Mouse (Mus musculus) B cell, adult 2 months (primary cell): ENCODE data around the gene Nlk.
A peak's percentile ranks its signal among the peaks of the same experiment; 100 is the strongest.
"Not testable (repeated sequence)": the region's sequence is repeated elsewhere in the genome, so short reads cannot be mapped to it uniquely, and the experiment has no call there.

Experiments
- DNase-seq, 2 experiments: peaks; one replicate each; pipeline ENCODE4 v3.0.0; 2022

Gene Nlk

DNA sequence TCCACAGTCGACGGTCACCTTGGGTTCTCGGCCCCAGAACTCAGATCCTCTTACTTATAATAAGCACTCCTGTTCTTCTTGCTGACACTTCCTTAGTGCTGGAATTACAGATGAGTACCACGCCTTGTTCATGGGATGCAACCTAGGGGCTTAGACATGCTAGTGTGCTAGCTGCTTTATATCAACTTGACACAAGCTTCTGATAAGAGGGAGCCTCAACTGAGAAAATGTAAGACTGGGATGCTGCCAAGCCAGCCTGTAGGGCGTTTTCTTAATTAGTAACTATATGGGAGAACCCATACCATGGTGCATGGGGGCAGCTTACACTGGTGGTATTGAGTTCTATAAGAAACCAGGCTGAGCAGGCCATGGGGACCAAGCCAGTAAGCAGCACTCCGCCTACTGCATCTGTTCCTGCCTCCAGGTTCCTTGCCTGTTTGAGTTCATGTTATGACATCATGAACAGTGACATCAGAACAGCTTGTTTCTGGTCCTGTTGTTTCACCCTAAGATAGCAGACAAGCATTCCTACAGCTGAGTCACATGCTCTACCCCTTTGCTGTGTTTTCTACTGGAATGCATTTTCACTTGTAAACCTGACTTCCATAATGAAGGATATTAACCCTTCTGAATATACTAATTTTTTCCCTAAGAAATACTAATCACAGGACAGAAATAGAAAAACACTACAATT lies 102.8 kb downstream of the Nlk start:
- DNase-seq = no peak

DNA sequence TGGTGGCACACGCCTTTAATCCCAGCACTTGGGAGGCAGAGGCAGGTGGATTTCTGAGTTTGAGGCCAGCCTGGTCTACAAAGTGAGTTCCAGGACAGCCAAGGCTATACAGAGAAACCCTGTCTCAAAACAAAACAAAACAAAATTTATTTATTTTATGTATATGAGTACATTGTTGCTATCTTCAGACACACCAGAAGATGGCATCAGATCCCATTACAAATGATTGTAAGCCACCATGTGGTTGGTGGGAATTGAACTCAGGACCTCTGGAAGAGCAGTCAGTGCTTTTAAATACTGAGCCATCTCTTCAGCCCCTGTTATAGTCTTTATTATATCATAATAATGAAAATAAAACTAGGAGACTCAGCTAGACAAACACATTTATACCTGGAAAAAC lies 109.5 kb downstream of the Nlk start:
- DNase-seq = not testable (repeated sequence)

DNA sequence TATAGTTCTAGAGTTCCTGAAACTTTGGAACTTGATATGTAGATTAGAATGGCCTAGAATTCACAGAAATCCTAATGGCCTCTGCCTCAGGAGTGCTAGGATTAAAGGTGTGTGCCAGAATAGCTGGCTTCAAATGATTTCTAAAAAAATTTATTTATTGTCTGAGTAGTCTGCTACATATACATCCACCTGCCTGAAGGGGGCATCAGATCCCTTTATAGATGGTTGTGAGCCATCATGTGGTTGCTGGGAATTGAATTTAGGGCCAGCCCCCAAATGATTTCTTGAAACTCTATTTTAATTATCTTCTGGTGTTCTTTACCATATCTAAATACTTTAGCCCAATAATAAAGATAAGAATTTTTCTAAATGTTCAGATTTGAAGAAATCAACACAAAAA lies 111.1 kb downstream of the Nlk start:
- peak in 1 of 2 experiments; percentile 9 for DNase-seq

DNA sequence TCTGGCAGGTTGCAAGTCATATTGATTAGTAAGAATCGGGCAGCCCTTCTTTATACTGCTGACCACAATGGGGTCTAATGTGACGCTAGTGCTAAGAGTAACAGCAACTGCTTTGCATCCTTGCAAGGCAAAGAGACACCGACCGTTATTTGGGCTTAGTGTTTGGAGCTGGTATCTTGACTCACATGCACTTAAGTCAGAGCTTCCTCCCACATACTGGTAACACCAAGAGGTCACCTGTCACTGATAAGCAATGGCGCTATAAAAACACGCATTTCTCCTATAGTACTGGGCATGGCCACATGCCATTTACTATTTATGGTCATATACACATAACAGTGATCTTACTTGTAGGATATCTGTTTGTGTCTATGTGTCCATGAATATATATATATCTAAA lies 114.3 kb downstream of the Nlk start:
- no peak for DNase-seq

DNA sequence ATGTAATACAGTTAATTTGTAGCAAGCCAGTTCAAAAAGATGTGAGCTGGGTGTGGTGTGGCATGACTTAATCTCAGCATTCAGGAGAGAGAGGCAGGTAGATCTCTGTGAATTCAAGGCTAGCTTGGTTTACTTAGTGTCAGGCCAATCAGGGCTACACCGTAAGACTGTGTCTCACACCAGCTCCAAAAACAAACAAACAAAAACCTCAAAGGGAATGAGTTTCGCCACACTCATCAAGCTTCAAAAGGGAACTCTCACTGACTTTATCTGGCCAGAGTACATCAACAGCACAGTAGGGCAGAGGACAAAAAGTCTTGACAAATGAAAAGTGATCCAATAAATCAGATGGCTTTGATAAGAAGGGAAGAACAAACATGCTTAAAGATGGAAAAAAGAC lies 122.2 kb downstream of the Nlk start:
- no peak for DNase-seq

DNA sequence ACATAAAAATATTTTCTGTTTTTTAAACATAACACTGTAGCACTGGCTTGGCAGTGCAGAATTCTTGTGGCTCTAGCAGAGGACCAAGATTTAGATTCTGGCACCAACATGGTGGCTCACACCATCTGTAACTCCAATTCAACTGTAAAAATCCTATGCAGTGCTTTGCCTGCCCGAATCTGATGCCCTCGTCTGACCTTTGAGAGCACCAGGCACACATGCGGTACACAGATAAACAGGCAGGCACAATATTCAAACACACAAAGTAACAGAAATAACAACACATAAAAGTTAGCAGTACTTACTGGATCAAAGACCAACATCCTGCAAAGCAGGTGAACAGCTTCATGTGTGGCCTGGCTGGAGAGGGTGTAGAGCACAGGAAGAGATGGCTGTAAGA lies 122.6 kb downstream of the Nlk start:
- DNase-seq = no peak

DNA sequence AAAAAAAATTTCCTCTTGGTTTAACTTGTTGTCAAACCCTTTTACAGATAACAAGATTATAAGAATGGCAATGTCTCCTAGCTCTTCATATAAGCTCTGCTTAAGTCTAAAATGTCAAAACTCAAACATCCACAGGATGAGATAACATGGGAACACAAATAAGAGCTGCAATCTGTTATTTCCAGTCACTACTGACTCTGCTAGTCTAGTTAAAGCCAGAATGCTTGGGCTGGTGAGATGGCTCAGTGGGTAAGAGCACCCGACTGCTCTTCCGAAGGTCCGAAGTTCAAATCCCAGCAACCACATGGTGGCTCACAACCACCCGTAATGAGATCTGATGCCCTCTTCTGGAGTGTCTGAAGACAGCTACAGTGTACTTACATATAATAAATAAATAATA lies 123.1 kb downstream of the Nlk start:
- DNase-seq = not testable (repeated sequence)

DNA sequence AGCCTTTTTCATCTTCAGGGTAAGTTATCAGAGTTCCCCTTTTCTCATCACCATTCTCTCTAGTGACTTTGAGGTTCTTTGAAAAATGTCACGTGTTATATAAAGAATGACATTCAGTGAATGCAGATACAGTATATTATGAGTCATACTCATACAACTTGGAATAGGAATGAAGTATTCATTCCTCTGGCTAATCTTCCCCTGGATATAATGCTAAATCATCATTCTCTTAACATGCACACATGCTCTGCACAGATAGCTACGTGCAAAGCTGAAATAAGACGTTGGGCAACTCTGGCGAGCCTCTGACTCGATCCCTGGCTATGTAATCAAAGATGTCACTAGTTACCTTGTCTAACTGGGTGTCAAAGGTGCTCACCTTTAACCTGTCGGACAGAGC lies 125.3 kb downstream of the Nlk start:
- no peak for DNase-seq

DNA sequence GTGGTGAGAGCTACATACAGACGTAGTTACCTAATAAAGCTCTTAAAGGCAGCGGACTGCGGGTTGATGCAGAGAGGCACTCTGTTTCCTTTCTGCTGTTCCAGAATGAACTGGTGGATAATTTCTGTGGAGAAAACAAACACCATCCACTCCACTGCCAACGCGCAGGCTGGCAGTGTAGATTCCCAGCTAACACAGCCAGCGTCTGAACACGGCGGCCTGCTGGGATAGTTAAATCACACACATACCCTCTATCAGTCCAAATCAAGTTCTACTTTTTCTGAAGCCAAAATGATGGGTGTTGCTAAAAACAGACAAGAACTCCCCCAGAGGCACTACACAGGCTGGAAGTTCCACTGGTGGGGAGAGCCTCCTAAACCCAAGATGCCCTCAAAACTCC lies 125.7 kb downstream of the Nlk start:
- no peak for DNase-seq

DNA sequence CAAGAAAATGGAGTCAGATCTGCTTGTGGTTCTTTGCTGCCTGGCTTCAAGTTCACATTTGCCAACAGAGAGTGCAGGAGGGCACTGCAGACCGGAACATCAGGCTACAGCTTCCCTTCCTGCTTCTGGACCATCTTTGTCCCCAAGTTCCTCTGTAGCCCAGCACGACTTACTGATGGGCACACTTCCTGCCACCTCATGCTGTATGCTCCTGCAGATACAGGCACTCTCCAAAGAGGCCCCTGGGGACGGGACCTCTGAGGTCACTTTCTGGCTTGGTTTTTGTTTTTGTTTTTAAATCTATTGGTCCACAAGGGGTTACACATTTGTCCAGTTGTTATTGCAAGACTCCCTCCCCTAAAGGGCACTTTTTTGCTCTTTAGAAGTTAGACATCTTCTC lies 127.4 kb downstream of the Nlk start:
- DNase-seq = no peak

DNA sequence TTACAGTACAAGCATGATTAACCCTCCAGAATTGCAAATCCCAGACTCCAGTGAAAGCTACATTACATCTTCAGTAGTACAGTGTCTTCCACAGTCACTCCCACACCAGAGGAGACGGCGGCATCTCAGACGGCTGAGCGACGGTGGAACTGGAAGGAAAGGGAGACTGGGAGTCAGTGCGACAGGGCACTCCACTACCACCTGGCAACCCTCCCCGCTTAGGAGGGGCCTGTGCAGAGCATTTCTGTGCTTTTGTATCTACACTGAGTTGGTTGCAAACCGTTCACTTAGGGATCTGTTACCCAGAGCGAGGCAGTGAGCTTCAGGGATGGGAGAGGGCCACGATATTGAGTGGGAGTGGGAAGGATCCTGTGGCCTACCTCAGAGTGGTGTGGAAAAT lies 128.3 kb downstream of the Nlk start:
- no peak for DNase-seq

DNA sequence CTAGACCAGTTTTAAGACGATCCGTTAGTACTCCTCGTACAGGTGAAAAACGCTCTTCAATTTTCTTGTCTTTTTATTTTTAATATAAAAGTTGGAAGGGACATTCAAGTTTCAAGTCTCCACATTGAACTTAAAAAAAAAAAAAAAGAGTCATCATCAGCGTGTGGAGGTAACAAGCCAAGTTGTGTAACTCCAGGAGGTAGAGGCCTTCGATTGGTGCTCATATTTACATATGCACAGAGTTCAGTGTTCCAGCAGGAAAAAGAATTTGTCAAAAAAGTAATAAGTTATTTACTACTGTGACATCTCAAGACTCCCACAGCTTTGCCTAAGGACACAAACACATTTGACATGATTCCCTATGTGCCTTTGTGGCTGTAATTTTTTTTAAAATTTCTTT lies 129.6 kb downstream of the Nlk start:
- no peak for DNase-seq

DNA sequence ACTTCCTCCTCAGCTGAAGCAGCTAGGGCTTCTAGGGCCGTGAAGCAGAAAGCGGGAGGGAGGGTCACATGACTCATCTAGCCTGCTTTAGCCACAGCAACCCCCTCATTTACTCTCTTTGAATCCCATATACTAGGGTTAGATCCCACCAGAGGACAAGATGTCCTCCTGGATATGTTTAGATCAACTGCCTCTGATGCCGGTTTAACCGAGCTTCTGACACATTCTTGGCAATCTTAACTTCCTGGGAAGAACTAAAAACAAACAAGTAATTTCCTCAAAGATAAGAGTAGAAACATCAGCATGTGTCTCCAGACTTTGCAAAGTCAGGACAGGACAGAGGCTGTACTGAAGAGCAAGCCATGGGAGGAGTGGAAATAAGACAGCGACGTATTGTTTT lies 130.4 kb downstream of the Nlk start:
- no peak for DNase-seq

DNA sequence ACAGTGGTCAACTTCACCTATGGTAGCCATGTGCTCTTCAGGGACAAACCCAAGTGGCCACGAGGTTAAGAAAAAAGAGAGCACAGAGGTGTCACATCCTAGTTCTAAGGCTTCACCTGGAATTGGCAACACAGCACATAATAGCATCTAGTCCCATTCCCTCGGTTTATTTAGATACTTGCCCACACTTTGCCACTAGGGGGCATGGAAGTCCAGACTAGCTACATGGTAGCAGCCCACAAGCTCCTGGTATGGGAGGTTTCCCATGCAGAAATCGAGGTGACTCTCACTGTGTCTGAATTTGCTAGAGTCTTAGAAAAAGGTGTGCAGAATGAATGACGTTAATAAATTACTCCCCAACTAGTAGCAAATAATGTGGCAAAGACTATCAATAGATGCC lies 136.7 kb downstream of the Nlk start:
- DNase-seq = peak; percentile 60 to 66

DNA sequence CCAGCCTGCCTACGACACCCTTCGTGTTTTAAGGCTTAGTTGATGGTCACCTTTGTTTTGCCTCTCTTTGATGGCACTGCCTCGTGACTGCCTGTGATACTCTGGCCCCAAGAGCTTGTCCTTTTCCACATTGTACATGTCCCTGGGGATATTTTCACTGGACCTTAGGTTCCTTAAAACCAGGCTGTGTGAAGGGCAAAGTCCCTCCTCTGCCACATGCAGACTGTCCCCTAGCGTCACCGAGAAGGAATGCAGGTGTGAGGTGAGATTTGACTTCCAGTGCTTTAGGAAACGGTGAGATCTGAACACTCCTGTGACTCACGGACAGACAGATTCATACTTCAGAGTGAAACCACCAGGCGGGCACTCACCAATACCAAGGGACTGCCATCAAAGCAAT lies 139.9 kb downstream of the Nlk start:
- DNase-seq = no peak

DNA sequence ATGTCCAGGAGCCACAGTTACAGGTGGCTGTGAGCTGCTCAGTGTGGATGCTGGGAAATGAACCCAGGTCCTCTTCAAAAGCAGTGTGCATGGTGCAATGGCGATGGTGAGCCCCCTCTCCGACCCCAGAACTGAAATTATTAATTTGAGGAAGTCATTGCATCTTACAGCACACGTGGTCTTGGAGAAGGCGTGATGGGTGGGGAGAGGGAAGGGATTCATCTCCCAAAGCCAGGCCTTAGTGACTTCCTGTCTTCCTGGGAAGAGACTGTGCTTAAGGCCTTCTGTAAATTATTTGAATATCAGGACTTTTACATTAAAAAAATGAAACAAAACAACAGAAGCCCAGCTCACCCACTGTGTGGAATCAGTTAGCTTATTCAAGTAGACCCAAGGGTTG lies 141.1 kb downstream of the Nlk start:
- no peak for DNase-seq

DNA sequence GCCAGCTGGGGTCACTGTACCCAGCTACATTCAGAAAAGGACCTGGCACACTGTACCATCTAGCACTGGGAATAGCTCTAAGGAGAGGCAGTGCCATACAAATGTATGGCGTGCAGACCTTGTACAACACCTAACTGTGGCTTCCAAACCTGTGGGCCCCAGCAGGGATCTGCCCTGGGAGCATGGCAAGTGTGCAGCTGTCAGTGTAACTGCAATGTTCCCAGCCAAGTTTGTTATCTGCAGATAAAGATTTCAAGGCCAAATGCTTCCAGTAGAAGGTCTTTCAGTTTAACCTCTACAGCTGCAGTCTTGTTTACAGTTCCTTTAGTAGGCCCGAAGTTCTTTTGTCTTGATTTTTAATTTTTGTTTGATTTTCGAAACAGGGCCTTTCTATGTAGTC lies 141.6 kb downstream of the Nlk start:
- DNase-seq = no peak

DNA sequence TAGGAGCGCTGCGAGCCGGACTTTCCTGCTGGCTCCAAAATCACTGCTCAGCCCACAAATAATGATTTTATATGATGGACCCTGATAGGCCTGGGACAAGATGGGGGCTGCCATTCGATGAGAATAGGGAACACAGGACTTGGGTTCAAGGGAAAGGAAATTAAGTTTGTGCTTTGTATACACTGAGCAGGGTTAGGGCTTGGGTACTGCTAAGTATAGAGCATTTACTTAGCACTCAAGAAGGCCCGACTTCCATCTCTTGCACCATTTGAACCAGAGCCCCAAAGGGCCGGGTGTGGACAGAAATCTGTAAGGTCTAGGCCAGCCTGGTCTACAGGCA lies 146.1 kb downstream of the Nlk start:
- DNase-seq = no peak

DNA sequence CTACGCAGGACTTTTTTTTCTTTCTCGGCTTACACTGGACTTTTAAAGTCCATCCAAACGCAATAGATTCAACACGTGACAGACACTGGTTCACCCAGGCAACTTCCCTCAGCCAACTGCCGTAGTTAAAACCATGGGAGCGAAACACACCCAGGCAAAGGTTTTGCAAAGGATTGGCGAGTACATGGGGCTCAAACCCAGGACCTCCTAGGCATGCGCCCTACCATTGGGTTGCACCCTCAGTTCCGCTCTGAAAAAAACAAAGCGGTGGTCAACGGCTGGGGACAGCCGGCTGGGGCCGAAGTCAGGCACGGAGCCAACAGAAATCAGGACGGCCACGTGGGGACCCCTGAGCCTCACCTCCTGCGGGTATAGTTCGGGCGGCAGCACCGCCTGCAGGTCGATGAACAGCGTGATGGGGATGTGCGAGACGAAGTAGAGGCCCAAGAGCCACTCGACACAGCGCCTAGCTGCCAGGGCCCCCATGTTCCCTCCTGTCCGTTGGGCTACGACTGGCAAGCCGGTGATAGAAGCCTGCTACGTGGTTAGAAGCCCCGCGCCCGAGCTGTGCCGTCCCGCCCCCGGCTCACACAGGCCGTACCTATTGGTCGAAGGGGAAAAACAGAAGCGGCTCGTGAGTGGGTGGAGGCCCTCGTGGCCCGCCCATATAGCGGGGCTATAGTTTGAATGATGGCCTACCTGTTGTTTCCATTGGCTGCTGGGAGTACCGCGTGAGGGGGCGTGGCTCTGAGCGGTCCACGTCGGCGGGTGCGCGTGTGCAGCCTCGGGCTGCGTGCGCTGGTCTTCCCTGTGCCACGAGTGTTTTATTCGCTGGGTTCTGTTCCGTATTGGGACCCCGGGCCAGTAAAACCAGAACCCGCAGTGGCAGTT lies 146.8 kb downstream of the Nlk start, which contains the start of gene Tmem97:
Gene Tmem97 (minus strand): TSS at position 610 of the 891 bp plus-strand sequence.
- peak; percentile 94 to 95 for DNase-seq

DNA sequence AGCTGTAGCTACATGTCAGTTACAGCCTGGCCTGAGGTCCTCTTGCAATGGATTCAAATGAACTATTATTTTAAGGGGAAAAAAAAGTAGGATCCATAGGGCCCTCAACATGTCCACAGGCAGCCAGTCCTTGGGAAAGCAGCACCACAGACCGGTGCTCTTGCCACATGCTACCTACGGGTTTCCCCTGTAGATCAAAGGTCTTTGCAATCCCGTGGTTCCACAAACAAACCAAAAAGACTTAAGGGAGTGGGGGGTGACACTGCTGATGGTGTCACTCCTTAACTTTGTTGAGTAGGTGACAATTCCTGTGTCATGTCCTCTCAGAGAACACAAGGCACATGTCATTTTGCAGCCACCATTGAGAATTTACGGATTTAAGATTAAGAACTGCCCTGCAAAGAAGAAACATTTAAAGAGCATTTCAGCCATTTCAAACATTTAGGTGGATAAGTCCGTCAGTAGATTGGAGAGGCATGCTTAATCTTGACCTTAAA lies 147.6 kb downstream of the Nlk start:
- DNase-seq = no peak

DNA sequence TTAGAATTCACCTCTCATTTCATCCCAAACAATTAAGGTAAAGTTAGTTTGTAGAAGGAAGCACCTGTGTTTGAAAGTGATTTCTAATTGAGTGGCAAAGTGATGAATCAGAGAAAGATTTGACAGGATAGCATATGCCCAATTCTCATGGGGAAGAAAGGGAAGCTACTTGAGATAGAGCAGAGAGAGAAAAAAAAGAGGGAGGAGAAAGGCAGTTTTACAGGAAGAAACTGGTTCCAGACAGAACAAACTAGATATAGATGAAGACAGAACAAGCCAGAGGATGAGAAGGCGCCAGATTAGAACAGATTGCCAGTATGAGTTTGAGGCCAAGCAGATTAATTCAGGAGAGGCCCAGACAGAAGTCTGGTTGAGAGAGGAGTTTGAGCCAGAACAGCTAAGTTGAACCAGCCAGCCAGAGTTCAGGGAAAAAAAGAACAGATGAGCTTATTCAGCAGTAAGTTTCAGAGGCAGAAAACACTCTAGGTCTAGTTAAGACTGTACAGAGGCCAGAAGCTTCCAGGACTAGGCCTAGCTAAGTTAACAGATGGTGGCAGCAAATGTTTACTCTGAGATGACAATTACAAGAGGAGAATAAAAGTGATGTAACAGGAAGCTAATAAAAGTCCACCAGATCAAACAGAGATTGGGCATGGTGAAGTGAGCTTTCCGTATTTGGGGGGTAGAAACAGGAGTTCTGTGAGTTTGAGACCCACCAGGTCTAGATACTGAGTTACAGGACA lies 149.3 kb downstream of the Nlk start:
- DNase-seq = no peak

DNA sequence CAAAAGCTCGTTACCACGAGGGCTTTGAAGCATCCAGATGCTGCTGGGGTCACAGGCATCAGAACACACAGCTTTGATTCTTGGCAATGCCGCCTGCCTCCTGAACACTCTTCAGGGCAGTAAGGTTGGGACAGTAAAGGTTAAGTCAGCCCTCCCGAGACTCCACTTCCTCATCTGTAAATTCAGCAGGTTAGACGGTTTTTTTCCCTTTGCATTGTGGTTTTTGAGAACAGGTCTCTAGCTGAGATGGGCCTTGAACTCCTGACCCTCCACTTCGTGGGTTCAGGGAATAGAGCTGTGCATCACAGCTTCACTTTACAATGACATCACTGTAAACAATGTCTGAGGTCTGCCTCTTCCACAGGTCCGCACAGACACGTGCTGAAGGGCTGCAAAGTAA lies 152.0 kb downstream of the Nlk start:
- DNase-seq = no peak

DNA sequence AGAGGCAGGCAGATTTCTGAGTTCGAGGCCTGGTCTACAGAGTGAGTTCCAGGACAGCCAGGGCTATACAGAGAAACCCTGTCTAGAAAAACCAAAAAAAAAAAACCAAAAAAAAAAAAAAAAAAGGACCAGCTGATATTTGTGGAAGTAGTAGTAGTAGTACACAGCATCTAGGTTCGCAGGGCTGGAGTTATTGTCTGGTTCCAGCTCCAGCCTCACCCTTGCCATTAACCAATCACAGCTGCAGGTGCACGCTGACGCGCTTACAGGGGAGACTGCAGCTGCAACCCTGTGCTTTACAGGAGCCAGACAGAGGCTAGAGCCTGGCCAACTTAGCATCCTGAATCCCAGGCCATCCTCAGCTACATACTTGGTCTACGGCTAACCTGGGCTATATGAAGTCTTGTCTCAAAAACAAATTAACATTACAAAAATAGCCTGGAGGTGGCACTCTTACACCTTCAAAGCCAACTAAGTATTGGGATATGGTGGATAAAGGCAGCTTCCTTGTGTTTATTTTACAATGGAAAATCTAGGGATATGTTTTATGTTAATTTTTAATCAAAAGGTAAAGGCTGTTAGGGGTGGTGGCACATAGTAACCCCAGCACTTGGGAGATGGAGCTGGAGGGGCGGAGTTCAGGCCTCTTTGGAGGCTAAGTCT lies 152.6 kb downstream of the Nlk start:
- no peak for DNase-seq
